Mouse (Mus musculus): Measurements from ENCODE around the gene Nmt2. TPM values are rescaled to one million over a fixed set of nuclear protein-coding genes. Genes with fewer than 3 reads are reported as not detected.

Nmt2 gene
- polyA plus RNA-seq, 1 experiment: 25.3 TPM

- Histone ChIP-seq H3K36me3 (ENCODE audit: control insufficient read depth, insufficient read depth, low read length) (peaks cover 2% of the 10 kb centered on the region; the same call in 1 of the 2 replicates), H3K27me3 (ENCODE audit: control insufficient read depth, insufficient read depth, low read length) (no peaks in the 10 kb centered on the region), H3K27ac (ENCODE audit: control insufficient read depth, insufficient read depth, low read depth, low read length) (no peak overlapping the region), H3K4me1 (ENCODE audit: control insufficient read depth, insufficient read depth, low read length) (0 out of 2 replicates have a peak, but pooled peaks cover 2% of the 10 kb centered on the region), H3K4me3 (ENCODE audit: control insufficient read depth, low read depth, low read length) (no peak overlapping the region)
- no peak for TF ChIP-seq CTCF (IDR thresholded peaks at IDR 0.05; ENCODE audit: control insufficient read depth, insufficient read depth, insufficient replicate concordance, low read depth, low read length)
These were observed 42.5 kb downstream of the Nmt2 start for GRCm38 (mm10) chr2:3326547-3326946.

GRCm38 (mm10) chr2:3327351-3327750, 43.3 kb downstream of the Nmt2 start:
- TF ChIP-seq CTCF (IDR thresholded peaks at IDR 0.05; ENCODE audit: control insufficient read depth, insufficient read depth, insufficient replicate concordance, low read depth, low read length) (peak; percentile 39; the same call in 1 of the 2 replicates), POLR2A (IDR thresholded peaks at IDR 0.05; ENCODE audit: control insufficient read depth, low read depth, low read length) (no peak)
- Histone ChIP-seq H3K27ac (ENCODE audit: control insufficient read depth, insufficient read depth, low read depth, low read length) (no peak overlapping the region), H3K4me1 (ENCODE audit: control insufficient read depth, insufficient read depth, low read length) (0 out of 2 replicates have a peak, but pooled peaks cover 2% of the 10 kb centered on the region), H3K36me3 (ENCODE audit: control insufficient read depth, insufficient read depth, low read length) (peaks cover 2% of the 10 kb centered on the region; the same call in 1 of the 2 replicates), H3K4me3 (ENCODE audit: control insufficient read depth, low read depth, low read length) (no peak overlapping the region), H3K27me3 (ENCODE audit: control insufficient read depth, insufficient read depth, low read length) (no peaks in the 10 kb centered on the region)

GRCm38 (mm10) chr2:3331071-3331703, 47.2 kb downstream of the Nmt2 start:
- no peaks in the 10 kb centered on the region; the same call in 1 of the 2 replicates for H3K4me1 ChIP-seq (ENCODE audit: control insufficient read depth, insufficient read depth, low read length)
- peak overlapping the region; percentile 73 for H3K4me3 ChIP-seq (ENCODE audit: control insufficient read depth, low read depth, low read length)
- peak overlapping the region; percentile 30; the same call in 1 of the 2 replicates for H3K27ac ChIP-seq (ENCODE audit: control insufficient read depth, insufficient read depth, low read depth, low read length)
- TF ChIP-seq POLR2A (IDR thresholded peaks at IDR 0.05; ENCODE audit: control insufficient read depth, low read depth, low read length) (no peak), CTCF (IDR thresholded peaks at IDR 0.05; ENCODE audit: control insufficient read depth, insufficient read depth, insufficient replicate concordance, low read depth, low read length) (no peak)
- H3K27me3 ChIP-seq (ENCODE audit: control insufficient read depth, insufficient read depth, low read length): no peaks in the 10 kb centered on the region
- H3K36me3 ChIP-seq (ENCODE audit: control insufficient read depth, insufficient read depth, low read length): peaks cover 2% of the 10 kb centered on the region; the same call in 1 of the 2 replicates

GRCm38 (mm10) chr2:3332056-3332455, 48.0 kb downstream of the Nmt2 start:
- Histone ChIP-seq H3K27ac (ENCODE audit: control insufficient read depth, insufficient read depth, low read depth, low read length) (peak overlapping the region; percentile 86), H3K36me3 (ENCODE audit: control insufficient read depth, insufficient read depth, low read length) (peaks cover 2% of the 10 kb centered on the region; the same call in 1 of the 2 replicates)

GRCm38 (mm10) chr2:3332484-3333242, 48.7 kb downstream of the Nmt2 start, which contains the start of gene Rpp38:
TSS of gene Rpp38 (minus strand) at chr2:3332643.
- Histone ChIP-seq H3K4me1 (ENCODE audit: control insufficient read depth, insufficient read depth, low read length) (no peaks in the 10 kb centered on the region; the same call in 1 of the 2 replicates), H3K27me3 (ENCODE audit: control insufficient read depth, insufficient read depth, low read length) (no peaks in the 10 kb centered on the region), H3K4me3 (ENCODE audit: control insufficient read depth, low read depth, low read length) (peak within 1 kb of the TSS; percentile 88), H3K36me3 (ENCODE audit: control insufficient read depth, insufficient read depth, low read length) (peaks cover 2% of the 10 kb centered on the region; the same call in 1 of the 2 replicates), H3K27ac (ENCODE audit: control insufficient read depth, insufficient read depth, low read depth, low read length) (peak within 1 kb of the TSS; percentile 86)
- peak; percentile 58; the same call in 1 of the 2 replicates for TF ChIP-seq POLR2A (IDR thresholded peaks at IDR 0.05; ENCODE audit: control insufficient read depth, low read depth, low read length)
- no peak for TF ChIP-seq CTCF (IDR thresholded peaks at IDR 0.05; ENCODE audit: control insufficient read depth, insufficient read depth, insufficient replicate concordance, low read depth, low read length)

More at GRCm38 (mm10) chr2:3332056-3332455, 48.0 kb downstream of the Nmt2 start:
- TF ChIP-seq CTCF (IDR thresholded peaks at IDR 0.05; ENCODE audit: control insufficient read depth, insufficient read depth, insufficient replicate concordance, low read depth, low read length) (no peak), POLR2A (IDR thresholded peaks at IDR 0.05; ENCODE audit: control insufficient read depth, low read depth, low read length) (no peak)
- Histone ChIP-seq H3K4me3 (ENCODE audit: control insufficient read depth, low read depth, low read length) (peak overlapping the region; percentile 88), H3K4me1 (ENCODE audit: control insufficient read depth, insufficient read depth, low read length) (no peaks in the 10 kb centered on the region; the same call in 1 of the 2 replicates), H3K27me3 (ENCODE audit: control insufficient read depth, insufficient read depth, low read length) (no peaks in the 10 kb centered on the region)

- no peak overlapping the region for H3K4me3 ChIP-seq (ENCODE audit: control insufficient read depth, low read depth, low read length)
- H3K27ac ChIP-seq (ENCODE audit: control insufficient read depth, insufficient read depth, low read depth, low read length): no peak overlapping the region
- H3K27me3 ChIP-seq (ENCODE audit: control insufficient read depth, insufficient read depth, low read length): no peaks in the 10 kb centered on the region
- no peaks in the 10 kb centered on the region; the same call in 1 of the 2 replicates for H3K4me1 ChIP-seq (ENCODE audit: control insufficient read depth, insufficient read depth, low read length)
- peaks cover 2% of the 10 kb centered on the region; the same call in 1 of the 2 replicates for H3K36me3 ChIP-seq (ENCODE audit: control insufficient read depth, insufficient read depth, low read length)
- TF ChIP-seq POLR2A (IDR thresholded peaks at IDR 0.05; ENCODE audit: control insufficient read depth, low read depth, low read length) (no peak), CTCF (IDR thresholded peaks at IDR 0.05; ENCODE audit: control insufficient read depth, insufficient read depth, insufficient replicate concordance, low read depth, low read length) (no peak)
These were observed 49.7 kb downstream of the Nmt2 start for GRCm38 (mm10) chr2:3333761-3334160.
